ENCODE assay signal across 10 mouse cellular contexts in genomic region chr5:127416536-127416935, GRCm38 (mm10).
DNase-seq lines count a peak whose midpoint lies in the region; ATAC-seq and TF ChIP-seq lines count a peak whose summit lies in the region.
"Had no signal": no experiment of that assay in that cellular context is flagged by ENCODE, and none has a peak within 500 bp of the region (broad histone marks: within the 10 kb centered on the region; RNA-seq: fewer than 3 reads in every experiment).

No protein-coding gene starts in this region.

- H3K27ac ChIP-seq in lung, postnatal 0 days (ENCODE audit: low read length) = no peak overlapping the region
- H3K27ac ChIP-seq: liver, embryonic 14.5 days had no signal

- H3K4me2 ChIP-seq in lung, postnatal 0 days (replicated peaks; ENCODE audit: low read depth, low read length) = no peak overlapping the region

- no peak for TF ChIP-seq CTCF in lung, postnatal 0 days (IDR thresholded peaks at IDR 0.05)

- H3K27me3 ChIP-seq in lung, postnatal 0 days (replicated peaks; ENCODE audit: insufficient read depth, low read length) = no peaks in the 10 kb centered on the region

- WGBS in lung, postnatal 0 days = 39% methylated on average over 7 of the region's 7 CpGs

- H3K36me3 ChIP-seq in lung, postnatal 0 days (ENCODE audit: insufficient read depth, low read length) = no peaks in the 10 kb centered on the region

- peak; percentile 60; the same call in 1 of the 2 replicates for ATAC-seq in lung, postnatal 0 days
- ATAC-seq: inflammation-experienced regulatory T-cells, adult 6 months had no signal

- no peaks in the 10 kb centered on the region for H3K4me1 ChIP-seq in lung, postnatal 0 days (ENCODE audit: insufficient read depth, low read depth, low read length)

- DNase-seq in lung, postnatal 0 days (ENCODE audit: low spot score) = peak; percentile 62
- DNase-seq in lung, postnatal 36 days = no peak
- peak; percentile 63 for DNase-seq in cerebellum, postnatal 25 days
- peak; percentile 5 for DNase-seq in layer of hippocampus, adult 9-10 months (ENCODE audit: low spot score)
- DNase-seq in adrenal gland, adult 18-20 months (ENCODE audit: low spot score in 2 of 2) = no peak
- DNase-seq in retina, postnatal 1 day = no peak
- no peak for DNase-seq in embryo, embryonic 9.5 days (ENCODE audit: extremely low spot score)
- DNase-seq: thymus, adult 2 months had no signal

- no peak overlapping the region for H3K9ac ChIP-seq in lung, postnatal 0 days (replicated peaks; ENCODE audit: low read depth)
- H3K9ac ChIP-seq: liver, embryonic 14.5 days had no signal

- no peak for TF ChIP-seq EP300 in lung, postnatal 0 days (IDR thresholded peaks at IDR 0.05)

- H3K4me3 ChIP-seq in lung, postnatal 0 days (ENCODE audit: low read depth, low read length) = no peak overlapping the region

- no peaks in the 10 kb centered on the region for H3K9me3 ChIP-seq in lung, postnatal 0 days (ENCODE audit: low read length)

Comparison
In these comparisons a context has a peak if more than half of its experiments do, and no peak if none do; other contexts are left out.
1. DNase-seq: peak in lung, postnatal 0 days (single experiment), cerebellum, postnatal 25 days (2 of 2) and layer of hippocampus, adult 9-10 months (single experiment); none in lung, postnatal 36 days (single experiment), adrenal gland, adult 18-20 months (0 of 2), retina, postnatal 1 day (single experiment) and embryo, embryonic 9.5 days (single experiment).